8 mouse cellular contexts compared by ENCODE assay signal in genomic region chr3:87824206-87824605, GRCm38 (mm10). TPM values are rescaled to one million over a fixed set of nuclear protein-coding genes. Genes with fewer than 3 reads are reported as not detected.
DNase-seq lines count a peak whose midpoint lies in the region; ATAC-seq and TF ChIP-seq lines count a peak whose summit lies in the region.
"Not testable (repeated sequence)": the region's sequence is repeated elsewhere in the genome, so short reads cannot be mapped to it uniquely, and the experiment has no call there.

Pear1 (minus strand) TSS chr3:87824306.

- not testable (repeated sequence) for TF ChIP-seq EP300 in heart, postnatal 0 days (IDR thresholded peaks at IDR 0.05; ENCODE audit: low read depth)

- not testable (repeated sequence) for H3K9me3 ChIP-seq in embryonic facial prominence, embryonic 10.5 days; heart, postnatal 0 days (replicated peaks; ENCODE audit: control insufficient read depth, low read length); intestine, embryonic 14.5 days (ENCODE audit: control insufficient read depth, low read length); limb, embryonic 10.5 days (replicated peaks); lung, embryonic 16.5 days (ENCODE audit: control insufficient read depth, low read length); stomach, embryonic 15.5 days

- H3K4me2 ChIP-seq in heart, postnatal 0 days (ENCODE audit: low read depth, low read length); intestine, embryonic 14.5 days (ENCODE audit: low read length); lung, embryonic 16.5 days (ENCODE audit: low read depth, low read length); stomach, embryonic 15.5 days: not testable (repeated sequence)

- not testable (repeated sequence) for TF ChIP-seq CTCF in heart, postnatal 0 days (IDR thresholded peaks at IDR 0.05; ENCODE audit: low read depth)

- H3K9ac ChIP-seq in heart, postnatal 0 days (replicated peaks; ENCODE audit: low read depth, low read length); intestine, embryonic 14.5 days (ENCODE audit: low read length); lung, embryonic 16.5 days (ENCODE audit: low read length); stomach, embryonic 15.5 days: not testable (repeated sequence)

- H3K36me3 ChIP-seq in embryonic facial prominence, embryonic 10.5 days (replicated peaks); heart, postnatal 0 days (replicated peaks; ENCODE audit: control insufficient read depth, insufficient read depth, low read length); intestine, embryonic 14.5 days (ENCODE audit: control insufficient read depth, insufficient read depth, low read length); limb, embryonic 10.5 days; lung, embryonic 16.5 days (ENCODE audit: control insufficient read depth, insufficient read depth, low read length); stomach, embryonic 15.5 days: not testable (repeated sequence)

- not testable (repeated sequence) for DNase-seq in embryonic facial prominence, embryonic 10.5 days (ENCODE audit: low spot score); gonadal fat pad, adult 2 months (ENCODE audit: low read depth); heart, postnatal 0 days (ENCODE audit: low spot score); intestine, embryonic 14.5 days (ENCODE audit: low spot score); limb, embryonic 10.5 days (ENCODE audit: low spot score)

- not testable (repeated sequence) for H3K4me3 ChIP-seq in embryonic facial prominence, embryonic 10.5 days; heart, postnatal 0 days (ENCODE audit: low read depth, low read length); intestine, embryonic 14.5 days (ENCODE audit: low read depth, low read length); limb, embryonic 10.5 days; lung, embryonic 16.5 days (ENCODE audit: low read length); stomach, embryonic 15.5 days (replicated peaks)

- 88% methylated on average over 1 of the region's 1 CpGs for WGBS in embryonic facial prominence, embryonic 10.5 days
- WGBS in heart, postnatal 0 days: 85% methylated on average over 1 of the region's 1 CpGs
- WGBS in intestine, embryonic 14.5 days: 87% methylated on average over 1 of the region's 1 CpGs
- WGBS in limb, embryonic 10.5 days: 81% methylated on average over 1 of the region's 1 CpGs
- 73% methylated on average over 1 of the region's 1 CpGs for WGBS in lung, embryonic 16.5 days
- WGBS in stomach, embryonic 15.5 days: 91% methylated on average over 1 of the region's 1 CpGs

- not testable (repeated sequence) for H3K4me1 ChIP-seq in embryonic facial prominence, embryonic 10.5 days; heart, postnatal 0 days (ENCODE audit: control insufficient read depth, insufficient read depth); intestine, embryonic 14.5 days (replicated peaks; ENCODE audit: control insufficient read depth, insufficient read depth, low read length); limb, embryonic 10.5 days; lung, embryonic 16.5 days (replicated peaks; ENCODE audit: control insufficient read depth, insufficient read depth, low read length); stomach, embryonic 15.5 days

- not testable (repeated sequence) for ATAC-seq in activated CD4-positive, CD25-positive, alpha-beta regulatory T cell, adult 4 months; heart, postnatal 0 days (ENCODE audit: insufficient read depth, low read depth); intestine, embryonic 14.5 days (replicated peaks; ENCODE audit: low FRiP score, low TSS enrichment, low read depth); lung, embryonic 16.5 days (ENCODE audit: low read depth); stomach, embryonic 15.5 days (ENCODE audit: insufficient read depth, low FRiP score, low read depth)

- H3K27ac ChIP-seq in embryonic facial prominence, embryonic 10.5 days (replicated peaks); heart, postnatal 0 days (ENCODE audit: low read depth); intestine, embryonic 14.5 days (ENCODE audit: low read depth); limb, embryonic 10.5 days; lung, embryonic 16.5 days (ENCODE audit: low read length); stomach, embryonic 15.5 days: not testable (repeated sequence)

- peaks cover 14% of the 10 kb centered on the region; the same call in 1 of the 2 replicates for H3K27me3 ChIP-seq in embryonic facial prominence, embryonic 10.5 days (replicated peaks; ENCODE audit: low read depth, poor library complexity, severe bottlenecking)
- H3K27me3 ChIP-seq in heart, postnatal 0 days (ENCODE audit: control insufficient read depth, insufficient read depth, low read length); intestine, embryonic 14.5 days (replicated peaks; ENCODE audit: control insufficient read depth, insufficient read depth, low read length); limb, embryonic 10.5 days (ENCODE audit: low read depth, poor library complexity, severe bottlenecking); lung, embryonic 16.5 days (ENCODE audit: control insufficient read depth, insufficient read depth, low read depth, low read length); stomach, embryonic 15.5 days (replicated peaks): not testable (repeated sequence)

RNA-seq across cellular contexts. Expression of gene Pear1, which starts in this region (rescaled TPM):
- polyA plus RNA-seq in activated CD4-positive, CD25-positive, alpha-beta regulatory T cell, adult 4 months (2017; shearing (Covaris generic)): 10 to 100 TPM; 49.6 to 67.4 TPM
- 12.2 and 13.4 TPM in 2 replicates for polyA plus RNA-seq in embryonic facial prominence, embryonic 10.5 days (2016; fragmentation: Nextera tagmentation; extraction: Ambion mirVana)
- 76.8 and 81.8 TPM in 2 replicates for polyA plus RNA-seq in gonadal fat pad, adult 2 months (2012; rRNA removed)
- 42.7 and 69.9 TPM in 2 replicates for total RNA-seq in heart, postnatal 0 days (2014; rRNA removed; ENCODE audit: low replicate concordance)
- 10.3 and 10.8 TPM in 2 replicates for polyA plus RNA-seq in heart, postnatal 0 days (2015; fragmentation: Nextera tagmentation; extraction: Ambion mirVana)
- 28.4 and 31.7 TPM in 2 replicates for polyA plus RNA-seq in intestine, embryonic 14.5 days (2014; fragmentation: Nextera tagmentation; extraction: Ambion mirVana)
- 13.8 and 17.7 TPM in 2 replicates for polyA plus RNA-seq in limb, embryonic 10.5 days (2016; fragmentation: Nextera tagmentation; extraction: Ambion mirVana)
- 32.4 and 34.5 TPM in 2 replicates for polyA plus RNA-seq in lung, embryonic 16.5 days (2015; fragmentation: Nextera tagmentation; extraction: Ambion mirVana)
- polyA plus RNA-seq in stomach, embryonic 15.5 days (2015; fragmentation: Nextera tagmentation; extraction: Ambion mirVana): 23.4 and 25.4 TPM in 2 replicates
